Mouse (Mus musculus) ES-E14 (cell line): ENCODE results near the gene Ucp3.

Experiments
- CHD2 ChIP-seq: IDR thresholded peaks from 2 replicates; pipeline ENCODE4 v1.6.1; 2014; ENCODE audit warnings: mild to moderate bottlenecking, low read depth, low read length, inconsistent platforms
- HCFC1 ChIP-seq: IDR thresholded peaks from 2 replicates; pipeline ENCODE4 v1.6.1; 2012; ENCODE audit warnings: low read length, inconsistent platforms, borderline replicate concordance; ENCODE audit not compliant: insufficient read depth
- MAFK ChIP-seq: IDR thresholded peaks from 2 replicates; pipeline ENCODE4 v1.6.1; 2014; ENCODE audit warnings: mild to moderate bottlenecking, low read depth, low read length, inconsistent platforms; ENCODE audit not compliant: insufficient read depth
- ZC3H11A ChIP-seq: IDR thresholded peaks from 2 replicates; pipeline ENCODE4 v1.6.1; 2012; ENCODE audit warnings: low read depth, mild to moderate bottlenecking, inconsistent platforms, low read length, borderline replicate concordance
- ZNF384 ChIP-seq: IDR thresholded peaks from 2 replicates; pipeline ENCODE4 v1.6.1; 2012; ENCODE audit warnings: low read depth, low read length, inconsistent platforms

DNA sequence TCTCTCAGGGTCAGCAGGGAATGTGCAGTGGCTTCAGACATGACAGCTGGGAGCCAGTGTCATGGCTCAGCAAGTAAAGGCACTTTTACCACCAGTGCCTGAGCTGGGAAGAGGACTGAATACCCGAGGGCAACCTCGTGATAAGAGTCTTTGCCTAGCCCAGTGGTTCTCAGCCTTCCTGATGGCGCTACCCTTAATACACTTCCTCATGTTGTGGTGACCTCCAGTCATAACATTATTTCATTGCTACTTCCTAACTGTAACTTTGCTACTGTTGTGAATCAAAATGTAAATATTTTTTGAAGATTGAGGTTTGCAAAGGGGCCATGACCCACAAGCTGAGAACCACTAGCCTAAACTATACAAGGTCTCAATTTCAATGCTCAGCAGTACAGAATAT lies 35.9 kb downstream of the Ucp3 start:
- no peak for TF ChIP-seq ZC3H11A
- no peak for TF ChIP-seq MAFK
- TF ChIP-seq CHD2: no peak
- no peak for TF ChIP-seq HCFC1
- TF ChIP-seq ZNF384: no peak
